Mouse (Mus musculus) MEL (cell line): ENCODE measurements around the gene Med21. TPM values are rescaled to one million over a fixed set of nuclear protein-coding genes. Genes with fewer than 3 reads are reported as not detected.
A peak's percentile ranks its signal among the peaks of the same experiment; 100 is the strongest.

ENCODE experiments used
- DNase-seq: peaks from one replicate; pipeline ENCODE4 v3.0.0; 2011; ENCODE audit warnings: low read depth, low spot score
- H3K27ac ChIP-seq: 2 replicates; pipeline ENCODE4 v1.5.1; 2012; ENCODE audit warnings: low read depth, mild to moderate bottlenecking, control low read depth, low read length, moderate library complexity; ENCODE audit not compliant: control insufficient read depth
- H3K27me3 ChIP-seq, 2 experiments: fragments of 150-350 bp in 1 of 2; sonication (generic) in 1 of 2; 2 replicates each; pipeline ENCODE4 v1.6.1; 2012; ENCODE audit warnings: low read length in 2 of 2, mild to moderate bottlenecking in 2 of 2, improper control_type of control experiment in 1 of 2, moderate library complexity in 1 of 2; ENCODE audit not compliant: insufficient read depth in 2 of 2, control insufficient read depth in 1 of 2
- H3K36me3 ChIP-seq, 2 experiments: 2 replicates each; pipeline ENCODE4 v1.6.1; 2012 to 2014; ENCODE audit warnings: low read length in 2 of 2, improper control_type of control experiment in 1 of 2, inconsistent platforms in 1 of 2, mild to moderate bottlenecking in 1 of 2; ENCODE audit not compliant: insufficient read depth in 2 of 2, control insufficient read depth in 1 of 2
- H3K4me1 ChIP-seq, 2 experiments: fragments of 150-350 bp in 1 of 2; sonication (generic) in 1 of 2; 2 replicates each; pipeline ENCODE4 v1.6.1; 2012; ENCODE audit warnings: low read length in 2 of 2, improper control_type of control experiment in 1 of 2, mild to moderate bottlenecking in 1 of 2; ENCODE audit not compliant: insufficient read depth in 2 of 2, control insufficient read depth in 1 of 2
- H3K4me3 ChIP-seq, 2 experiments: fragments of 150-350 bp in 1 of 2; sonication (generic) in 1 of 2; 2 replicates each; pipeline ENCODE4 v1.5.1; 2012; ENCODE audit warnings: low read depth in 2 of 2, low read length in 2 of 2, mild to moderate bottlenecking in 2 of 2, moderate library complexity in 2 of 2, control low read depth in 1 of 2, improper control_type of control experiment in 1 of 2; ENCODE audit not compliant: control insufficient read depth in 1 of 2, insufficient read depth in 1 of 2
- H3K79me2 ChIP-seq: 2 replicates; pipeline ENCODE4 v1.6.1; 2012; ENCODE audit warnings: mild to moderate bottlenecking, low read length, moderate library complexity; ENCODE audit not compliant: control insufficient read depth, poor library complexity, insufficient read depth
- H3K9ac ChIP-seq: 2 replicates; pipeline ENCODE4 v1.6.1; 2012; ENCODE audit warnings: low read depth, mild to moderate bottlenecking, control low read depth, low read length, moderate library complexity; ENCODE audit not compliant: control insufficient read depth, poor library complexity, severe bottlenecking
- H3K9me3 ChIP-seq: fragments of 150-350 bp; sonication (generic); replicated peaks from 2 replicates; pipeline ENCODE4 v1.6.1; 2012; ENCODE audit warnings: mild to moderate bottlenecking, low read length, improper control_type of control experiment, moderate library complexity; ENCODE audit not compliant: insufficient read depth
- BHLHE40 ChIP-seq: IDR thresholded peaks from 2 replicates; pipeline ENCODE4 v1.6.1; 2012; ENCODE audit warnings: low read depth, mild to moderate bottlenecking, inconsistent platforms, low read length, improper control_type of control experiment, borderline replicate concordance
- ELF1 ChIP-seq: IDR thresholded peaks from 2 replicates; pipeline ENCODE4 v1.6.1; 2014; ENCODE audit warnings: low read depth, mild to moderate bottlenecking, inconsistent platforms, low read length, improper control_type of control experiment, moderate library complexity
- ETS1 ChIP-seq: IDR thresholded peaks from 2 replicates; pipeline ENCODE4 v1.6.1; 2012; ENCODE audit warnings: low read depth, mild to moderate bottlenecking, inconsistent platforms, low read length, improper control_type of control experiment, moderate library complexity
- GABPA ChIP-seq: IDR thresholded peaks from 2 replicates; pipeline ENCODE4 v1.6.1; 2012; ENCODE audit warnings: low read depth, mild to moderate bottlenecking, inconsistent platforms, low read length, improper control_type of control experiment, moderate library complexity
- JUND ChIP-seq: IDR thresholded peaks from 2 replicates; pipeline ENCODE4 v1.6.1; 2011; ENCODE audit warnings: low read depth, mild to moderate bottlenecking, improper control_type of control experiment, low read length
- MAX ChIP-seq: IDR thresholded peaks from 2 replicates; pipeline ENCODE4 v1.6.1; 2011; ENCODE audit warnings: low read length, improper control_type of control experiment
- MEF2A ChIP-seq: IDR thresholded peaks from 2 replicates; pipeline ENCODE4 v1.6.1; 2014; ENCODE audit warnings: low read depth, mild to moderate bottlenecking, inconsistent platforms, low read length, improper control_type of control experiment; ENCODE audit not compliant: poor library complexity, insufficient replicate concordance, severe bottlenecking; ENCODE audit errors: extremely low read depth
- MXI1 ChIP-seq: IDR thresholded peaks from 2 replicates; pipeline ENCODE4 v1.6.1; 2011; ENCODE audit warnings: mild to moderate bottlenecking, low read depth, low read length, improper control_type of control experiment
- TCF12 ChIP-seq: IDR thresholded peaks from 2 replicates; pipeline ENCODE4 v1.6.1; 2014; ENCODE audit warnings: low read depth, mild to moderate bottlenecking, inconsistent platforms, low read length, improper control_type of control experiment, moderate library complexity
- UBTF ChIP-seq: IDR thresholded peaks from 2 replicates; pipeline ENCODE4 v1.6.1; 2012; ENCODE audit warnings: low read depth, mild to moderate bottlenecking, inconsistent platforms, low read length, improper control_type of control experiment, moderate library complexity, borderline replicate concordance; ENCODE audit not compliant: insufficient read depth
- ZC3H11A ChIP-seq: IDR thresholded peaks from 2 replicates; pipeline ENCODE4 v1.6.1; 2012; ENCODE audit warnings: low read depth, mild to moderate bottlenecking, inconsistent platforms, low read length, improper control_type of control experiment
- ZKSCAN1 ChIP-seq: IDR thresholded peaks from 2 replicates; pipeline ENCODE4 v1.6.1; 2012; ENCODE audit warnings: low read depth, mild to moderate bottlenecking, inconsistent platforms, low read length, improper control_type of control experiment, moderate library complexity
- polyA plus RNA-seq, 2 experiments: library from polyadenylated mRNA; stranded (reverse) in 1 of 2; unstranded in 1 of 2; fragments of >175 nt in 1 of 2; fragments of >200 nt in 1 of 2; gene quantifications; 2 replicates each; pipeline versions ENCODE4 v1.2.1 to v1.2.4; 2012; ENCODE audit warnings: low replicate concordance in 2 of 2, low read depth in 1 of 2; ENCODE audit not compliant: insufficient read length in 2 of 2, insufficient read depth in 1 of 2, missing spikeins in 1 of 2
- total RNA-seq: library from RNA; depleted of rRNA; stranded (reverse); fragments of 300-350 nt; gene quantifications from 2 replicates; pipeline ENCODE4 v1.2.3, GENCODE M21; 2012

Med21 gene
- total and polyA plus RNA-seq, 3 experiments = 56.7 to 79.5 TPM; not detected in 1

GRCm38 (mm10) chr6:146642276-146643183 lies at the start of gene Med21, which contains the start of gene Tm7sf3 (continued):
- TF ChIP-seq ZC3H11A (0 out of 2 replicates have a peak, but pooled peaks have one; percentile 4), ELF1 (peak; percentile 67; the same call in 1 of the 2 replicates), ZKSCAN1 (no peak), TCF12 (peak; percentile 51), GABPA (no peak)

DNA sequence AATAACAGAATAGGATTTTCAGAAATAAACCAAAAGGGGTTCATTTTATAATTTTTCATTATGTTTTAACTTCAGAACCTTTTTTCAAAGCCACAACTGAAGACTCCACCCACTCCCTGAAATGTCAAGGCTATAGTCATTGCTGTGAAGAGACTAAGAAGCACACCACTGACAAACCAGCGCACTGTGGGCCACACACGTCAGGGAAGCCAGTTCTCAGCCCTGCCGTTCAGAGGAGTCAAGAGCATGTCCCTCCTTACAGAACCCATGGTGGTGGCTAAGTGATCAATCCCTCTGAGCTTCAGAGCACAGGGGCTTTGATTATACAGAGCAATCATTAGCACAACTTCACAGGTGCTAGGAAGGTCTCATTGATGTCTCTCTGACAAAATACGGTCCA lies 39.7 kb upstream of the Med21 start:
- Histone ChIP-seq H3K9ac (no peak overlapping the region), H3K9me3 (no peaks in the 10 kb centered on the region), H3K27me3 (no peaks in the 10 kb centered on the region), H3K79me2 (no peaks in the 10 kb centered on the region), H3K27ac (no peak overlapping the region), H3K4me1 (no peaks in the 10 kb centered on the region; a peak in 1 of 4 replicates), H3K4me3 (no peak overlapping the region), H3K36me3 (peaks cover 0 to 16% of the 10 kb centered on the region in 2 experiments; a peak in 2 of 4 replicates)
- TF ChIP-seq GABPA = no peak
- no peak for TF ChIP-seq ETS1
- no peak for DNase-seq

GRCm38 (mm10) chr6:146603651-146604050 lies 38.7 kb upstream of the Med21 start:
- H3K36me3 ChIP-seq = peaks cover 0 to 14% of the 10 kb centered on the region in 2 experiments; a peak in 2 of 4 replicates
- TF ChIP-seq JUND (no peak), ELF1 (no peak), BHLHE40 (no peak), MEF2A (no peak), MXI1 (no peak), MAX (no peak), UBTF (no peak)
- no peak for DNase-seq
- H3K4me3 ChIP-seq = no peak overlapping the region
- no peaks in the 10 kb centered on the region; a peak in 1 of 4 replicates for H3K4me1 ChIP-seq
- H3K79me2 ChIP-seq = no peaks in the 10 kb centered on the region
- H3K27ac ChIP-seq = no peak overlapping the region
- H3K9ac ChIP-seq = no peak overlapping the region
- no peaks in the 10 kb centered on the region for H3K9me3 ChIP-seq
- H3K27me3 ChIP-seq = no peaks in the 10 kb centered on the region
